Mouse (Mus musculus): ENCODE measurements around the gene Ankzf1. TPM values are rescaled to one million over a fixed set of nuclear protein-coding genes. Genes with fewer than 3 reads are reported as not detected.
A peak's percentile ranks its signal among the peaks of the same experiment; 100 is the strongest.

Gene Ankzf1
- polyA plus RNA-seq, 1 experiment from 2014 or later: 26.8 TPM

- H3K9me3 ChIP-seq (replicated peaks): no peaks in the 10 kb centered on the region
- H3K9ac ChIP-seq: peak overlapping the region; percentile 26; the same call in 1 of the 2 replicates
- H3K27ac ChIP-seq: peak overlapping the region; percentile 60
- H3K27me3 ChIP-seq: peaks cover 5% of the 10 kb centered on the region
- no peak overlapping the region for H3K4me2 ChIP-seq
- ATAC-seq (replicated peaks; ENCODE audit: low FRiP score): peak; percentile 26; the same call in 1 of the 2 replicates
- 42% methylated on average over 9 of the region's 9 CpGs for WGBS
- H3K4me1 ChIP-seq: peaks cover 26% of the 10 kb centered on the region
- peaks cover 7% of the 10 kb centered on the region; the same call in 1 of the 2 replicates for H3K36me3 ChIP-seq
- no peak overlapping the region for H3K4me3 ChIP-seq (replicated peaks)
Measured at GRCm38 (mm10) chr1:75248041-75248772, 56.3 kb downstream of the Ankzf1 start.

Small RNA genes within 50 kb of the gene (microRNA-seq; reads per million reads assigned to microRNA genes)
- gene Gm27943: 0.44 reads per million

Other genes with a start within 250 kb of the Ankzf1 start
- gene Ihh, start 240.5 kb upstream of the Ankzf1 start, polyA plus RNA-seq (2015; fragmentation: Nextera tagmentation; extraction: Ambion mirVana): 2.2 and 2.9 TPM in 2 replicates
- gene Nhej1, start 67.0 kb upstream of the Ankzf1 start, polyA plus RNA-seq (2015; fragmentation: Nextera tagmentation; extraction: Ambion mirVana): 10.3 and 10.6 TPM in 2 replicates
- 2.5 and 4.3 TPM in 2 replicates for gene Slc23a3, start 58.3 kb upstream of the Ankzf1 start, polyA plus RNA-seq (2015; fragmentation: Nextera tagmentation; extraction: Ambion mirVana)
- gene Cnppd1, start 49.4 kb upstream of the Ankzf1 start, polyA plus RNA-seq (2015; fragmentation: Nextera tagmentation; extraction: Ambion mirVana): 41.0 and 50.9 TPM in 2 replicates
- gene Retreg2, start 49.4 kb upstream of the Ankzf1 start, polyA plus RNA-seq (2015; fragmentation: Nextera tagmentation; extraction: Ambion mirVana): 53.5 and 53.8 TPM in 2 replicates
- 41.3 and 42.4 TPM in 2 replicates for gene Zfand2b, start 23.5 kb upstream of the Ankzf1 start, polyA plus RNA-seq (2015; fragmentation: Nextera tagmentation; extraction: Ambion mirVana)
- 30.8 and 36.5 TPM in 2 replicates for gene Abcb6, start 11.8 kb upstream of the Ankzf1 start, polyA plus RNA-seq (2015; fragmentation: Nextera tagmentation; extraction: Ambion mirVana)
- 29.3 and 33.3 TPM in 2 replicates for gene Atg9a, start within 50 bp of the Ankzf1 start, polyA plus RNA-seq (2015; fragmentation: Nextera tagmentation; extraction: Ambion mirVana)
- 44.9 and 45.8 TPM in 2 replicates for gene Glb1l, start 18.7 kb downstream of the Ankzf1 start, polyA plus RNA-seq (2015; fragmentation: Nextera tagmentation; extraction: Ambion mirVana)
- gene Stk16, start 18.7 kb downstream of the Ankzf1 start, polyA plus RNA-seq (2015; fragmentation: Nextera tagmentation; extraction: Ambion mirVana): 142 and 148 TPM in 2 replicates
- gene Tuba4a, start 27.7 kb downstream of the Ankzf1 start, polyA plus RNA-seq (2015; fragmentation: Nextera tagmentation; extraction: Ambion mirVana): 63.8 and 64.3 TPM in 2 replicates
- gene A630095N17Rik, start 40.0 kb downstream of the Ankzf1 start, polyA plus RNA-seq (2015; fragmentation: Nextera tagmentation; extraction: Ambion mirVana): not detected in 2 replicates
- gene Dnajb2, start 44.3 kb downstream of the Ankzf1 start, polyA plus RNA-seq (2015; fragmentation: Nextera tagmentation; extraction: Ambion mirVana): 33.8 and 38.6 TPM in 2 replicates
- 0.48 and 2.3 TPM in 2 replicates for gene Ptprn, start 72.4 kb downstream of the Ankzf1 start, polyA plus RNA-seq (2015; fragmentation: Nextera tagmentation; extraction: Ambion mirVana)
- gene Resp18, start 86.3 kb downstream of the Ankzf1 start, polyA plus RNA-seq (2015; fragmentation: Nextera tagmentation; extraction: Ambion mirVana): 1.5 and 10.1 TPM in 2 replicates
- gene Dnpep, start 125.8 kb downstream of the Ankzf1 start, polyA plus RNA-seq (2015; fragmentation: Nextera tagmentation; extraction: Ambion mirVana): 136 and 153 TPM in 2 replicates
- 53.5 and 53.9 TPM in 2 replicates for gene Des, start 168.2 kb downstream of the Ankzf1 start, polyA plus RNA-seq (2015; fragmentation: Nextera tagmentation; extraction: Ambion mirVana)
- gene Speg, start 183.1 kb downstream of the Ankzf1 start, polyA plus RNA-seq (2015; fragmentation: Nextera tagmentation; extraction: Ambion mirVana): 45.1 and 53.9 TPM in 2 replicates
- gene Gmppa, start 243.8 kb downstream of the Ankzf1 start, polyA plus RNA-seq (2015; fragmentation: Nextera tagmentation; extraction: Ambion mirVana): 74.7 and 78.7 TPM in 2 replicates